Mouse (Mus musculus) erythroblast, embryonic 14.5 days (primary cell): ENCODE results near the gene Carnmt1.

Source experiments
- GATA1 ChIP-seq: IDR thresholded peaks from 2 replicates; pipeline ENCODE4 v1.6.1; 2012; ENCODE audit warnings: low read length, inconsistent platforms, mixed read lengths
- TAL1 ChIP-seq: IDR thresholded peaks from 3 replicates; pipeline ENCODE4 v1.6.1; 2012; ENCODE audit warnings: low read length, inconsistent platforms, mixed read lengths

GRCm38 (mm10) chr19:18654330-18654729 lies 16.2 kb upstream of the Carnmt1 start:
- no peak for TF ChIP-seq GATA1
- TF ChIP-seq TAL1: no peak
